Mouse (Mus musculus) cerebellum, postnatal 14 days (tissue): Measurements from ENCODE around the gene Tmc4.

Experiments
- DNase-seq, 2 experiments: peaks; one replicate each; pipeline ENCODE4 v3.0.0; 2021; ENCODE audit warnings: mixed read lengths in 2 of 2

Tmc4 gene

GRCm38 (mm10) chr7:3692382-3692986 lies 15.1 kb upstream of the Tmc4 start, which contains the start of gene Tsen34:
TSS of gene Tsen34 (plus strand) at chr7:3692863.
- no peak for DNase-seq

GRCm38 (mm10) chr7:3691919-3692318 lies 14.6 kb upstream of the Tmc4 start:
- DNase-seq, result no peak

GRCm38 (mm10) chr7:3685400-3686187 lies 8.2 kb upstream of the Tmc4 start:
- DNase-seq, result peak; percentile 78

- no peak for DNase-seq
Observed at GRCm38 (mm10) chr7:3684698-3685097, 7.3 kb upstream of the Tmc4 start.

- DNase-seq, result no peak
Observed at GRCm38 (mm10) chr7:3683908-3684550, 6.7 kb upstream of the Tmc4 start.

- no peak for DNase-seq
Observed at GRCm38 (mm10) chr7:3676371-3676770, 982 bp downstream of the Tmc4 start.

- no peak for DNase-seq
Observed at GRCm38 (mm10) chr7:3675228-3675548, 2.2 kb downstream of the Tmc4 start.

GRCm38 (mm10) chr7:3674507-3675227 lies 2.7 kb downstream of the Tmc4 start:
- DNase-seq, result peak; percentile 93 to 97

GRCm38 (mm10) chr7:3666921-3667391 lies 10.4 kb downstream of the Tmc4 start:
- DNase-seq, result no peak

GRCm38 (mm10) chr7:3665215-3666114 lies 11.9 kb downstream of the Tmc4 start, which contains the start of gene Leng1:
TSS of gene Leng1 (minus strand) at chr7:3665840.
- DNase-seq, result peak; percentile 97 to 98

GRCm38 (mm10) chr7:3664524-3665214 lies 12.7 kb downstream of the Tmc4 start:
- no peak for DNase-seq

- no peak for DNase-seq
Observed at GRCm38 (mm10) chr7:3658578-3658977, 18.8 kb downstream of the Tmc4 start.

- no peak for DNase-seq
Observed at GRCm38 (mm10) chr7:3656966-3657365, 20.4 kb downstream of the Tmc4 start.

GRCm38 (mm10) chr7:3646641-3647040 lies 30.7 kb downstream of the Tmc4 start:
- no peak for DNase-seq

- no peak for DNase-seq
Observed at GRCm38 (mm10) chr7:3646188-3646587, 31.2 kb downstream of the Tmc4 start.

- no peak for DNase-seq
Observed at GRCm38 (mm10) chr7:3645488-3646025, 31.8 kb downstream of the Tmc4 start.

GRCm38 (mm10) chr7:3644672-3645487 lies 32.5 kb downstream of the Tmc4 start, which contains the start of gene Cnot3:
TSS of gene Cnot3 (plus strand) at chr7:3645268.
- DNase-seq, result peak; percentile 98

- peak in 1 of 2 experiments; percentile 97 for DNase-seq
Observed at GRCm38 (mm10) chr7:3644348-3644671, 33.0 kb downstream of the Tmc4 start.

GRCm38 (mm10) chr7:3643843-3644242 lies 33.5 kb downstream of the Tmc4 start:
- DNase-seq, result no peak

GRCm38 (mm10) chr7:3643412-3643811 lies 33.9 kb downstream of the Tmc4 start:
- DNase-seq, result no peak
